Mouse (Mus musculus) lung, postnatal 0 days (tissue): ENCODE measurements at regions not wholly inside any gene's neighbourhood (a gene's known extent, or its start where the extent isn't known, plus 50 kb on each side); places are given as distances from the start of the nearest gene placed in this dataset.

Experiments used
- CTCF ChIP-seq: IDR thresholded peaks from 2 replicates; pipeline ENCODE4 v1.5.1; 2016; ENCODE audit warnings: antibody characterized with exemption, mild to moderate bottlenecking
- EP300 ChIP-seq: IDR thresholded peaks from 2 replicates; pipeline ENCODE4 v1.6.1; 2016; ENCODE audit warnings: antibody characterized with exemption, mild to moderate bottlenecking, control low read depth

DNA sequence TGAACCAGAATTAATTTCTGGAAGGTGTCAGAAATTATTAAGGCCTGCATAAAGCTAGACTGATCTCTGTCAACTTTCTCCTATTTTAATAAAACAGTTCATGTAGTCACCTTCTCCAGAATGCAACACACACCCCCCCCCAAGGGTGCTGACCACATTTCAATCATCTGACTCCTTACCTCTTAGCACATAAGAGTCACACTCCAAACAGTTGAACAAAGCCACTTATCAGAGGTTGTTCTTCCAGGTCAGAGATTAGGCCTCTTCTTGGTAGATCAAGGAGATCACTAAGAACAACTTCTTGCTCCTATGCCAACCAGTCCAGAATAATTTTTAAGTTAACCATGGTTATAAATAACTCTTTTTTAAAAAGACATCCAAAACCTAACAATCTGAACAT lies 86.0 kb upstream of the 2610301B20Rik start:
- no peak for TF ChIP-seq CTCF
- peak; percentile 95 for TF ChIP-seq EP300
